Mouse (Mus musculus): ENCODE measurements around the gene Fuca2. TPM values are rescaled to one million over a fixed set of nuclear protein-coding genes. Genes with fewer than 3 reads are reported as not detected.

The Fuca2 gene
- polyA plus RNA-seq, 1 experiment from 2014 or later: 25.6 TPM

GRCm38 (mm10) chr10:13473833-13474567 is 25.3 kb upstream of the Fuca2 start, which contains the start of gene Phactr2:
Gene Phactr2, minus strand, starts transcription at chr10:13474412.
- under 1% methylated on average over 66 of the region's 71 CpGs for WGBS
- no peaks in the 10 kb centered on the region for H3K9me3 ChIP-seq (replicated peaks; ENCODE audit: control insufficient read depth, low read length)
- H3K27ac ChIP-seq (ENCODE audit: low read depth, low read length): no peak within 1 kb of the TSS
- peak within 1 kb of the TSS; percentile 66 for H3K4me3 ChIP-seq (ENCODE audit: low read depth, low read length)
- peak within 1 kb of the TSS; percentile 79 for H3K9ac ChIP-seq (ENCODE audit: low read length)
- H3K4me1 ChIP-seq (ENCODE audit: control insufficient read depth, insufficient read depth, low read length): no peaks in the 10 kb centered on the region; the same call in none of the 2 replicates
- peak within 1 kb of the TSS; percentile 100 for H3K4me2 ChIP-seq (ENCODE audit: low read length)
- DNase-seq (ENCODE audit: low spot score) (peak; percentile 39), ATAC-seq (peak; percentile 83)
- peaks cover 13% of the 10 kb centered on the region for H3K27me3 ChIP-seq (replicated peaks; ENCODE audit: control insufficient read depth, insufficient read depth, low read length)
- no peaks in the 10 kb centered on the region for H3K36me3 ChIP-seq (ENCODE audit: control insufficient read depth, insufficient read depth, low read length)

GRCm38 (mm10) chr10:13474568-13474955 is 24.8 kb upstream of the Fuca2 start:
- H3K9me3 ChIP-seq (replicated peaks; ENCODE audit: control insufficient read depth, low read length): no peaks in the 10 kb centered on the region
- H3K4me1 ChIP-seq (ENCODE audit: control insufficient read depth, insufficient read depth, low read length): no peaks in the 10 kb centered on the region; the same call in none of the 2 replicates
- no peaks in the 10 kb centered on the region for H3K36me3 ChIP-seq (ENCODE audit: control insufficient read depth, insufficient read depth, low read length)
- peak overlapping the region; percentile 79 for H3K9ac ChIP-seq (ENCODE audit: low read length)
- H3K27me3 ChIP-seq (replicated peaks; ENCODE audit: control insufficient read depth, insufficient read depth, low read length): peaks cover 13% of the 10 kb centered on the region
- peak overlapping the region; percentile 66 for H3K4me3 ChIP-seq (ENCODE audit: low read depth, low read length)
- no peak for ATAC-seq
- 6% methylated on average over 10 of the region's 10 CpGs for WGBS
- no peak for DNase-seq (ENCODE audit: low spot score)
- H3K4me2 ChIP-seq (ENCODE audit: low read length): peak overlapping the region; percentile 100
- H3K27ac ChIP-seq (ENCODE audit: low read depth, low read length): no peak overlapping the region

GRCm38 (mm10) chr10:13475121-13475520 is 24.2 kb upstream of the Fuca2 start:
- peak overlapping the region; percentile 100; the same call in 1 of the 2 replicates for H3K4me2 ChIP-seq (ENCODE audit: low read length)
- H3K36me3 ChIP-seq (ENCODE audit: control insufficient read depth, insufficient read depth, low read length): no peaks in the 10 kb centered on the region
- 42% methylated on average over 7 of the region's 7 CpGs for WGBS
- ATAC-seq (no peak), DNase-seq (ENCODE audit: low spot score) (no peak)
- H3K27ac ChIP-seq (ENCODE audit: low read depth, low read length): no peak overlapping the region
- peaks cover 13% of the 10 kb centered on the region for H3K27me3 ChIP-seq (replicated peaks; ENCODE audit: control insufficient read depth, insufficient read depth, low read length)
- no peak overlapping the region for H3K4me3 ChIP-seq (ENCODE audit: low read depth, low read length)
- no peaks in the 10 kb centered on the region for H3K9me3 ChIP-seq (replicated peaks; ENCODE audit: control insufficient read depth, low read length)
- no peaks in the 10 kb centered on the region; the same call in none of the 2 replicates for H3K4me1 ChIP-seq (ENCODE audit: control insufficient read depth, insufficient read depth, low read length)
- no peak overlapping the region for H3K9ac ChIP-seq (ENCODE audit: low read length)

- DNase-seq (ENCODE audit: low spot score): no peak
- Histone ChIP-seq H3K27me3 (replicated peaks; ENCODE audit: control insufficient read depth, insufficient read depth, low read length) (peaks cover 4% of the 10 kb centered on the region; the same call in 1 of the 2 replicates), H3K4me1 (ENCODE audit: control insufficient read depth, insufficient read depth, low read length) (no peaks in the 10 kb centered on the region; the same call in 1 of the 2 replicates), H3K9me3 (replicated peaks; ENCODE audit: control insufficient read depth, low read length) (no peaks in the 10 kb centered on the region), H3K4me2 (ENCODE audit: low read length) (no peak overlapping the region), H3K4me3 (ENCODE audit: low read depth, low read length) (no peak overlapping the region), H3K9ac (ENCODE audit: low read length) (no peak overlapping the region), H3K27ac (ENCODE audit: low read depth, low read length) (no peak overlapping the region), H3K36me3 (ENCODE audit: control insufficient read depth, insufficient read depth, low read length) (no peaks in the 10 kb centered on the region)
- ATAC-seq: no peak
- 81% methylated on average over 6 of the region's 6 CpGs for WGBS
Measured at GRCm38 (mm10) chr10:13479341-13479740, 20.0 kb upstream of the Fuca2 start.

GRCm38 (mm10) chr10:13485958-13486357 is 13.4 kb upstream of the Fuca2 start:
- no peaks in the 10 kb centered on the region for H3K9me3 ChIP-seq (replicated peaks; ENCODE audit: control insufficient read depth, low read length)
- H3K27ac ChIP-seq (ENCODE audit: low read depth, low read length): no peak overlapping the region
- H3K4me3 ChIP-seq (ENCODE audit: low read depth, low read length): no peak overlapping the region
- no peaks in the 10 kb centered on the region for H3K4me1 ChIP-seq (ENCODE audit: control insufficient read depth, insufficient read depth, low read length)
- no peak overlapping the region for H3K9ac ChIP-seq (ENCODE audit: low read length)
- no peaks in the 10 kb centered on the region for H3K36me3 ChIP-seq (ENCODE audit: control insufficient read depth, insufficient read depth, low read length)
- DNase-seq (ENCODE audit: low spot score) (peak; percentile 24), ATAC-seq (peak; percentile 52; the same call in 1 of the 2 replicates)
- no peaks in the 10 kb centered on the region for H3K27me3 ChIP-seq (replicated peaks; ENCODE audit: control insufficient read depth, insufficient read depth, low read length)
- WGBS: 64% methylated on average over 4 of the region's 4 CpGs
- no peak overlapping the region for H3K4me2 ChIP-seq (ENCODE audit: low read length)

- no peaks in the 10 kb centered on the region for H3K27me3 ChIP-seq (replicated peaks; ENCODE audit: control insufficient read depth, insufficient read depth, low read length)
- H3K27ac ChIP-seq (ENCODE audit: low read depth, low read length): no peak overlapping the region
- no peaks in the 10 kb centered on the region for H3K4me1 ChIP-seq (ENCODE audit: control insufficient read depth, insufficient read depth, low read length)
- 89% methylated on average over 6 of the region's 6 CpGs for WGBS
- H3K9ac ChIP-seq (ENCODE audit: low read length): no peak overlapping the region
- ATAC-seq (no peak), DNase-seq (ENCODE audit: low spot score) (no peak)
- H3K36me3 ChIP-seq (ENCODE audit: control insufficient read depth, insufficient read depth, low read length): no peaks in the 10 kb centered on the region
- no peaks in the 10 kb centered on the region for H3K9me3 ChIP-seq (replicated peaks; ENCODE audit: control insufficient read depth, low read length)
- no peak overlapping the region for H3K4me2 ChIP-seq (ENCODE audit: low read length)
- H3K4me3 ChIP-seq (ENCODE audit: low read depth, low read length): no peak overlapping the region
Measured at GRCm38 (mm10) chr10:13489671-13490070, 9.7 kb upstream of the Fuca2 start.

GRCm38 (mm10) chr10:13493978-13494686 is 5.2 kb upstream of the Fuca2 start:
- Histone ChIP-seq H3K27me3 (replicated peaks; ENCODE audit: control insufficient read depth, insufficient read depth, low read length) (no peaks in the 10 kb centered on the region), H3K4me3 (ENCODE audit: low read depth, low read length) (no peak overlapping the region), H3K9ac (ENCODE audit: low read length) (no peak overlapping the region), H3K9me3 (replicated peaks; ENCODE audit: control insufficient read depth, low read length) (no peaks in the 10 kb centered on the region), H3K36me3 (ENCODE audit: control insufficient read depth, insufficient read depth, low read length) (no peaks in the 10 kb centered on the region), H3K4me1 (ENCODE audit: control insufficient read depth, insufficient read depth, low read length) (no peaks in the 10 kb centered on the region), H3K4me2 (ENCODE audit: low read length) (no peak overlapping the region), H3K27ac (ENCODE audit: low read depth, low read length) (no peak overlapping the region)
- DNase-seq (ENCODE audit: low spot score): no peak
- 91% methylated on average over 9 of the region's 9 CpGs for WGBS
- no peak for ATAC-seq

GRCm38 (mm10) chr10:13496315-13496714 is 3.0 kb upstream of the Fuca2 start:
- 89% methylated on average over 3 of the region's 3 CpGs for WGBS
- Histone ChIP-seq H3K9ac (ENCODE audit: low read length) (no peak overlapping the region), H3K9me3 (replicated peaks; ENCODE audit: control insufficient read depth, low read length) (no peaks in the 10 kb centered on the region), H3K27me3 (replicated peaks; ENCODE audit: control insufficient read depth, insufficient read depth, low read length) (no peaks in the 10 kb centered on the region), H3K4me3 (ENCODE audit: low read depth, low read length) (no peak overlapping the region), H3K36me3 (ENCODE audit: control insufficient read depth, insufficient read depth, low read length) (no peaks in the 10 kb centered on the region), H3K27ac (ENCODE audit: low read depth, low read length) (no peak overlapping the region), H3K4me1 (ENCODE audit: control insufficient read depth, insufficient read depth, low read length) (no peaks in the 10 kb centered on the region), H3K4me2 (ENCODE audit: low read length) (no peak overlapping the region)
- DNase-seq (ENCODE audit: low spot score) (no peak), ATAC-seq (no peak)

GRCm38 (mm10) chr10:13500473-13500872 is 1.1 kb downstream of the Fuca2 start:
- H3K4me3 ChIP-seq (ENCODE audit: low read depth, low read length): peak overlapping the region; percentile 44; the same call in 1 of the 2 replicates
- H3K4me2 ChIP-seq (ENCODE audit: low read length): peak overlapping the region; percentile 65
- H3K9ac ChIP-seq (ENCODE audit: low read length): peak overlapping the region; percentile 70; the same call in 1 of the 2 replicates
- 54% methylated on average over 9 of the region's 9 CpGs for WGBS
- H3K27me3 ChIP-seq (replicated peaks; ENCODE audit: control insufficient read depth, insufficient read depth, low read length): no peaks in the 10 kb centered on the region
- DNase-seq (ENCODE audit: low spot score) (no peak), ATAC-seq (peak; percentile 4; the same call in 1 of the 2 replicates)
- no peaks in the 10 kb centered on the region for H3K9me3 ChIP-seq (replicated peaks; ENCODE audit: control insufficient read depth, low read length)
- H3K4me1 ChIP-seq (ENCODE audit: control insufficient read depth, insufficient read depth, low read length): no peaks in the 10 kb centered on the region
- H3K36me3 ChIP-seq (ENCODE audit: control insufficient read depth, insufficient read depth, low read length): no peaks in the 10 kb centered on the region
- no peak overlapping the region for H3K27ac ChIP-seq (ENCODE audit: low read depth, low read length)
